Mouse (Mus musculus) lung, embryonic 16.5 days (tissue): ENCODE data around the gene Pitx3. TPM values are rescaled to one million over a fixed set of nuclear protein-coding genes. Genes with fewer than 3 reads are reported as not detected.
A peak's percentile ranks its signal among the peaks of the same experiment; 100 is the strongest.

ENCODE experiments used
- ATAC-seq: fragments of 200-750 bp; cut with Nextera tagmentation; 2 replicates; pipeline ENCODE4 v1.8.0; 2017; ENCODE audit warnings: low read depth, mild to moderate bottlenecking, moderate library complexity
- H3K27ac ChIP-seq: fragments of 300-500 bp; sonication (generic); 2 replicates; pipeline ENCODE4 v1.5.1; 2014; ENCODE audit warnings: mild to moderate bottlenecking, control low read depth, low read length
- H3K27me3 ChIP-seq: fragments of 300-500 bp; sonication (generic); 2 replicates; pipeline ENCODE4 v1.6.1; 2014; ENCODE audit warnings: low read depth, low read length, mixed read lengths; ENCODE audit not compliant: control insufficient read depth, insufficient read depth
- H3K36me3 ChIP-seq: fragments of 300-500 bp; sonication (generic); 2 replicates; pipeline ENCODE4 v1.6.1; 2014; ENCODE audit warnings: low read length; ENCODE audit not compliant: control insufficient read depth, insufficient read depth
- H3K4me1 ChIP-seq: fragments of 300-500 bp; sonication (generic); replicated peaks from 2 replicates; pipeline ENCODE4 v1.6.1; 2014; ENCODE audit warnings: low read length, mixed read lengths; ENCODE audit not compliant: control insufficient read depth, insufficient read depth
- H3K4me2 ChIP-seq: fragments of 300-500 bp; sonication (generic); 2 replicates; pipeline ENCODE4 v1.6.1; 2014; ENCODE audit warnings: low read depth, low read length, control low read depth
- H3K4me3 ChIP-seq: fragments of 300-500 bp; sonication (generic); 2 replicates; pipeline ENCODE4 v1.5.1; 2014; ENCODE audit warnings: mild to moderate bottlenecking, low read length, control low read depth
- H3K9ac ChIP-seq: fragments of 300-500 bp; sonication (generic); 2 replicates; pipeline ENCODE4 v1.6.1; 2014; ENCODE audit warnings: low read length, control low read depth
- H3K9me3 ChIP-seq: fragments of 300-500 bp; sonication (generic); 2 replicates; pipeline ENCODE4 v1.6.1; 2016; ENCODE audit warnings: low read length; ENCODE audit not compliant: control insufficient read depth
- WGBS: fragments of 180-500 bp; shearing (Covaris S2); extraction: QIAGEN DNeasy Blood & Tissue Kit; methylation state at CpG from one replicate; pipeline ENCODE4 v1.1.7; 2014; 5-methylcytosine and 5-hydroxymethylcytosine counted together
- polyA plus RNA-seq: library from polyadenylated mRNA; unstranded; fragments of >200 nt; fragmentation: Nextera tagmentation; extraction: Ambion mirVana; gene quantifications from 2 replicates; pipeline ENCODE4 v1.2.1, GENCODE M21; 2015

Pitx3 gene
- polyA plus RNA-seq, 1 experiment from 2014 or later, result not detected

- H3K27me3 ChIP-seq, result no peaks in the 10 kb centered on the region
- H3K4me1 ChIP-seq, result no peaks in the 10 kb centered on the region
- H3K9me3 ChIP-seq, result no peaks in the 10 kb centered on the region
- no peaks in the 10 kb centered on the region for H3K36me3 ChIP-seq
- H3K4me2 ChIP-seq, result no peak overlapping the region
- H3K9ac ChIP-seq, result no peak overlapping the region
- no peak overlapping the region for H3K27ac ChIP-seq
- 0 out of 2 replicates have a peak, but pooled peaks have one; percentile 51 for ATAC-seq
- H3K4me3 ChIP-seq, result no peak overlapping the region
- WGBS, result 49% methylated on average over 6 of the region's 6 CpGs
Observed at GRCm38 (mm10) chr19:46120872-46121271, 27.3 kb downstream of the Pitx3 start.

DNA sequence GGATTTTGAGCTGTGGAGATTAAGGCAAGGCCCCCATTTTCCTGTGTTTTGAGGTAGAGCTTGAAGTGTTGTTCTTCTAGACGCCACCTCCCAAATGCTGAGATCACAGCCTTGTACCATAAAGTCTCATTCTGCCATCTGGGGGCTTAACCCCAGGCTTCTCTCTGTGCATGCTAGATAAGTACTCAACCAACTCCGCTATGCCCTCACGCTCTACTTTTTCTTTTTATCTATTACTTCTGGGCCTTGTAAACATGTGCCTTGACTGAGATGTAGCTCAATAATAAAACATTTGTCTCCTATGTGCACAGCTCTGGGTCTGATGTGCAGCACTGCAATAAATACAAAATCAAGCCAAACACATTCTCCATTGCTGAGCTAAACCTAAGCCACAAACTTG lies 28.7 kb downstream of the Pitx3 start:
- H3K9ac ChIP-seq, result no peak overlapping the region
- 82% methylated on average over 3 of the region's 3 CpGs for WGBS
- no peak overlapping the region for H3K4me2 ChIP-seq

GRCm38 (mm10) chr19:46114617-46115016 lies 33.5 kb downstream of the Pitx3 start:
- H3K4me3 ChIP-seq, result no peak overlapping the region
- no peak overlapping the region for H3K9ac ChIP-seq
- 41% methylated on average over 4 of the region's 4 CpGs for WGBS
- H3K27me3 ChIP-seq, result no peaks in the 10 kb centered on the region
- no peaks in the 10 kb centered on the region for H3K36me3 ChIP-seq
- H3K4me1 ChIP-seq, result no peaks in the 10 kb centered on the region
- H3K27ac ChIP-seq, result no peak overlapping the region
- no peak overlapping the region for H3K4me2 ChIP-seq
- ATAC-seq, result no peak
- H3K9me3 ChIP-seq, result no peaks in the 10 kb centered on the region

More for the DNA sequence above, 28.7 kb downstream of the Pitx3 start:
- no peak overlapping the region for H3K27ac ChIP-seq
- no peaks in the 10 kb centered on the region for H3K27me3 ChIP-seq
- no peaks in the 10 kb centered on the region for H3K36me3 ChIP-seq
- no peaks in the 10 kb centered on the region for H3K4me1 ChIP-seq
- no peak overlapping the region for H3K4me3 ChIP-seq
- ATAC-seq, result no peak
- H3K9me3 ChIP-seq, result no peaks in the 10 kb centered on the region

DNA sequence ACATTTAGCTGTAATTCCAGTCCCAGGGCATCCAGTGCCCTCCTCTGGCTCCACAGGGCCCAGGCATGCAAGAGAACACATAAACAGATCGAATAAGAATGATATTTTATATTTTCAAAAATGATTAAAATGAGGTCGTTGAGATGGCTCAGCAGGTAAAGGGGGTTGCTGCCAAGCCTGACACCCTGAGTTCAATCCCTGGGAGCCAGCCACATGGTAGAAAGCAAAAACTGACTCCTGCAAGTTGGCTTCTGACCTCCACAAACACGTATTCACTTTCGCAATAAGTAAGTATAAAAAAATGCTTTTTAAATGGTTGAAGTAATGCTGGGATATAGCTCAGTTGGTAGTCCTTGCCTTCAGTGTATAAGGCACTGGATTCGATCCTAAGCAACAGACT lies 37.3 kb downstream of the Pitx3 start:
- WGBS, result 78% methylated on average over 5 of the region's 5 CpGs
- H3K9ac ChIP-seq, result no peak overlapping the region
- H3K4me1 ChIP-seq, result no peaks in the 10 kb centered on the region
- no peaks in the 10 kb centered on the region for H3K9me3 ChIP-seq
- H3K36me3 ChIP-seq, result no peaks in the 10 kb centered on the region
- no peak for ATAC-seq
- no peaks in the 10 kb centered on the region for H3K27me3 ChIP-seq
- H3K4me3 ChIP-seq, result no peak overlapping the region
- H3K27ac ChIP-seq, result no peak overlapping the region
- H3K4me2 ChIP-seq, result no peak overlapping the region

DNA sequence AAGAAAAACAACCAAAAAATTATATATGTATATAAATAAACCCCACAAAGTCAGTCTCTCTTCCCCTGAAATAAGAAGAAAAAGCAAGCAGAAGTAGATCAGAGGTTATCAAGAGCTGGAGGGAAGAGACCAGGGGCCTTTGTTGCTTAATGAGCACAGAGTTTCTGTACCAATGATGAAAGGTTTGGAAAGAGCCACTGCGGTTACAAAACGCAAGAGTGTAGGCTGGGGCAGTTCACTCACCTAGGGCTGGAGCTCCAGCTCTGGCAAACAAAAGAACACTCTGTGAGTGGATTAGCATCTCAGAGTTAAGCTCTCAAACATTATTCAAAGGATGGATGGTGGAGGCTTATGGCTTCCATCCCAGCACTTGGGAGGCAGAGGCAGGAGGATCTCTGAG lies 37.9 kb downstream of the Pitx3 start:
- Histone ChIP-seq H3K4me2 (no peak overlapping the region), H3K36me3 (no peaks in the 10 kb centered on the region), H3K9me3 (no peaks in the 10 kb centered on the region), H3K27ac (no peak overlapping the region), H3K9ac (no peak overlapping the region), H3K4me3 (no peak overlapping the region), H3K27me3 (no peaks in the 10 kb centered on the region), H3K4me1 (no peaks in the 10 kb centered on the region)
- 86% methylated on average over 2 of the region's 2 CpGs for WGBS
- no peak for ATAC-seq

DNA sequence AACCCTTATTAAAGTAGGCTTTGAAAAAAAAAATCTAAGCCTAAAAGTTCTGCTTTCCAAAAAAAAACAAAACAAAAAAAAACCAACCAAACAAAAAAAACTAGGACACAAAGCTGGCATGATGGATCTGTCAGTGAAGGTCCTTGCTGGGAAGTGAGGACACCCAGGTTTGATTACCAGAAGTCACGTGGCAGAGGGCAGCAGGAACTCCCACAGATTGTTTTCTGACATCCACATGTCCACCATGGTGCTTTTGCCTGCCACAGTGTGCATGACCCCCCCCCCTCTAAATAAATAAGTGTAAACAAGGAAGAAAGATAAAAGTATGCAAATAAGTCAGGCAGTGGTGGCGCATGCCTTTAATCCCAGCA lies 44.0 kb downstream of the Pitx3 start:
- H3K4me2 ChIP-seq, result no peak overlapping the region
- no peak overlapping the region for H3K9ac ChIP-seq
- H3K36me3 ChIP-seq, result no peaks in the 10 kb centered on the region
- H3K9me3 ChIP-seq, result no peaks in the 10 kb centered on the region
- H3K4me1 ChIP-seq, result no peaks in the 10 kb centered on the region
- H3K27ac ChIP-seq, result no peak overlapping the region
- 63% methylated on average over 2 of the region's 2 CpGs for WGBS
- ATAC-seq, result no peak
- H3K4me3 ChIP-seq, result no peak overlapping the region
- no peaks in the 10 kb centered on the region for H3K27me3 ChIP-seq

- H3K9me3 ChIP-seq, result no peaks in the 10 kb centered on the region
- no peak overlapping the region for H3K4me3 ChIP-seq
- WGBS, result 59% methylated on average over 6 of the region's 6 CpGs
- peak; percentile 43; the same call in 1 of the 2 replicates for ATAC-seq
- no peak overlapping the region for H3K9ac ChIP-seq
- no peaks in the 10 kb centered on the region for H3K36me3 ChIP-seq
- no peaks in the 10 kb centered on the region for H3K4me1 ChIP-seq
- H3K27ac ChIP-seq, result no peak overlapping the region
- H3K4me2 ChIP-seq, result no peak overlapping the region
- H3K27me3 ChIP-seq, result no peaks in the 10 kb centered on the region
Observed at GRCm38 (mm10) chr19:46103437-46104186, 44.5 kb downstream of the Pitx3 start.

DNA sequence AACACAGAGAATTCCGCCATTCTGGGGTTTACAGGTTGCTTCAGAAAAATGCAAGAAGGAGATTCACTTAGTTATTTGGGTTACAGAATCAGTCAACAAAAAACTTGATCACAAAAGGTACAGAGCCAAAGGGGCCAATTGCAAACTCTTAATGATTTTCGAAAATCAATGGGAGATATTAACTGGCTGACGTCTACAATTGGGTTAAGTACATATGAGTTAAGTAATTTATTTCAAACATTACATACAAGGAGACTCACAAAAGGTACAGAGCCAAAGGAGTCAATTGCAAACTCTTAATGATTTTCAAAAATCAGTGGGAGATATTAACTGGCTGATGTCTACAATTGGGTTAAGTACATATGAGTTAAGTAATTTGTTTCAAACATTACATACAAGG lies 48.6 kb downstream of the Pitx3 start:
- Histone ChIP-seq H3K36me3 (no peaks in the 10 kb centered on the region), H3K4me2 (no peak overlapping the region), H3K9ac (no peak overlapping the region), H3K4me3 (no peak overlapping the region), H3K9me3 (no peaks in the 10 kb centered on the region), H3K27me3 (no peaks in the 10 kb centered on the region), H3K27ac (no peak overlapping the region), H3K4me1 (no peaks in the 10 kb centered on the region)
- no peak for ATAC-seq
- 91% methylated on average over 3 of the region's 3 CpGs for whole genome bisulfite sequencing

- Histone ChIP-seq H3K4me2 (no peak overlapping the region), H3K36me3 (no peaks in the 10 kb centered on the region), H3K4me3 (no peak overlapping the region), H3K27me3 (no peaks in the 10 kb centered on the region), H3K27ac (no peak overlapping the region), H3K9me3 (peaks cover 3% of the 10 kb centered on the region; the same call in 1 of the 2 replicates), H3K4me1 (no peaks in the 10 kb centered on the region), H3K9ac (no peak overlapping the region)
- ATAC-seq, result no peak
- 78% methylated on average over 5 of the region's 5 CpGs for WGBS
Observed at GRCm38 (mm10) chr19:46096396-46096795, 51.7 kb downstream of the Pitx3 start.
